Mouse (Mus musculus) liver, embryonic 11.5 days (tissue): ENCODE measurements around the gene 1700030J22Rik. TPM values are rescaled to one million over a fixed set of nuclear protein-coding genes. Genes with fewer than 3 reads are reported as not detected.

ENCODE experiments used
- ATAC-seq: fragments of 200-750 bp; cut with Nextera tagmentation; replicated peaks from 2 replicates; pipeline ENCODE4 v1.8.0; 2017; ENCODE audit warnings: moderate number of reproducible peaks, mild to moderate bottlenecking, moderate TSS enrichment, moderate library complexity; ENCODE audit not compliant: low FRiP score
- DNase-seq: peaks from one replicate; pipeline ENCODE4 v3.0.0-alpha.2; 2017; ENCODE audit warnings: low spot score
- H3K27ac ChIP-seq: fragments of 300-500 bp; sonication (generic); 2 replicates; pipeline ENCODE4 v1.5.1; 2014; ENCODE audit warnings: mild to moderate bottlenecking, low read depth, low read length, control low read depth
- H3K27me3 ChIP-seq: fragments of 300-500 bp; sonication (generic); replicated peaks from 2 replicates; pipeline ENCODE4 v1.6.1; 2014; ENCODE audit warnings: low read length, mixed read lengths; ENCODE audit not compliant: control insufficient read depth, insufficient read depth
- H3K36me3 ChIP-seq: fragments of 300-500 bp; sonication (generic); 2 replicates; pipeline ENCODE4 v1.6.1; 2014; ENCODE audit warnings: mild to moderate bottlenecking, low read length, moderate library complexity, mixed read lengths; ENCODE audit not compliant: control insufficient read depth, insufficient read depth
- H3K4me1 ChIP-seq: fragments of 300-500 bp; sonication (generic); replicated peaks from 2 replicates; pipeline ENCODE4 v1.6.1; 2014; ENCODE audit warnings: low read length, mixed read lengths; ENCODE audit not compliant: control insufficient read depth, insufficient read depth
- H3K4me2 ChIP-seq: fragments of 300-500 bp; sonication (generic); 2 replicates; pipeline ENCODE4 v1.6.1; 2014; ENCODE audit warnings: mild to moderate bottlenecking, control low read depth, moderate library complexity
- H3K4me3 ChIP-seq: fragments of 300-500 bp; sonication (generic); 2 replicates; pipeline ENCODE4 v1.5.1; 2014; ENCODE audit warnings: low read depth, low read length, control low read depth
- H3K9ac ChIP-seq: fragments of 300-500 bp; sonication (generic); 2 replicates; pipeline ENCODE4 v1.6.1; 2014; ENCODE audit warnings: low read depth, low read length, control low read depth
- H3K9me3 ChIP-seq: fragments of 300-500 bp; sonication (generic); 2 replicates; pipeline ENCODE4 v1.6.1; 2016; ENCODE audit warnings: low read length, inconsistent platforms, mixed read lengths; ENCODE audit not compliant: control insufficient read depth
- WGBS: fragments of 180-500 bp; shearing (Covaris S2); extraction: QIAGEN DNeasy Blood & Tissue Kit; methylation state at CpG from one replicate; pipeline ENCODE4 v1.1.7; 2014; 5-methylcytosine and 5-hydroxymethylcytosine counted together
- polyA plus RNA-seq: library from polyadenylated mRNA; unstranded; fragments of >200 nt; fragmentation: Nextera tagmentation; extraction: Ambion mirVana; gene quantifications from 2 replicates; pipeline ENCODE4 v1.2.1, GENCODE M21; 2014

Gene 1700030J22Rik
- polyA plus RNA-seq, 1 experiment from 2014 or later: 0.63 TPM

DNA sequence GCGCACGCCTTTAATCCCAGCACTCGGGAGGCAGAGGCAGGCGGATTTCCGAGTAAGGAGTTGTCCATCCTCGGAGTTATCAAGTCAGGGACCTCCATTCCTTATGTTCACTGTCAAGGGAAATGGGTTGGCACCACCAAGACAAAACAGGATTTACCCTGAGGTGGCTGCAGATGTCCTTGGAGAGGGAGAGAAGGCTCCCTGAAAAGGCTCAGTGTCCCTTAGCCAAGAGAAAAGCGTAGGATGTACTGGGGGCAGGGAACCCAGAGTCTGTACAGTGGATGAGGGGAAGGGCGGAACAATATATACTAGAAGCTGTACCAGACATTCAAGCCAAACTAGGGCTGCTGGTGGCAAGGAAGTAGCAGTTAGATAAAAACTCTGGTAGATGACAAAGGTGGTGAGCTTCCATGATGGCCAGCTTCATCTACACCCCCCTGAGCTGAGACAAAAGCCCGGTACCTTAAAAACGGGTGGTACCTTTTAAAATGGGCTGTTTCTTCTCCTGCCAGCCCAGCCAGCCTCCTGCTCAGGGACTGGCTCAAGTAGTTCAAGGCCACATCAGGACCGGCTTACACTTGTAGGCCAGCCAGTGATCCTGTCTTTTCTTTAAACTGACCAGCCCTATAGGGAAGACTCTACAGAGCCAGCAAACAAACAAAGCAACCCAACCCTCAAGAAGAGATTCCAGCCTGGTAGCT, 15.4 kb upstream of the 1700030J22Rik start:
- DNase-seq: no peak
- Histone ChIP-seq H3K27ac (0 out of 2 replicates have a peak overlapping the region, but pooled peaks have one; percentile 46), H3K36me3 (0 out of 2 replicates have a peak, but pooled peaks cover under 1% of the 10 kb centered on the region), H3K9ac (0 out of 2 replicates have a peak overlapping the region, but pooled peaks have one; percentile 13), H3K9me3 (no peaks in the 10 kb centered on the region), H3K4me2 (peak overlapping the region; percentile 95), H3K4me1 (peaks cover 8% of the 10 kb centered on the region), H3K4me3 (peak overlapping the region; percentile 67), H3K27me3 (no peaks in the 10 kb centered on the region)
- ATAC-seq: no peak
- WGBS: 58% methylated on average over 11 of the region's 11 CpGs

DNA sequence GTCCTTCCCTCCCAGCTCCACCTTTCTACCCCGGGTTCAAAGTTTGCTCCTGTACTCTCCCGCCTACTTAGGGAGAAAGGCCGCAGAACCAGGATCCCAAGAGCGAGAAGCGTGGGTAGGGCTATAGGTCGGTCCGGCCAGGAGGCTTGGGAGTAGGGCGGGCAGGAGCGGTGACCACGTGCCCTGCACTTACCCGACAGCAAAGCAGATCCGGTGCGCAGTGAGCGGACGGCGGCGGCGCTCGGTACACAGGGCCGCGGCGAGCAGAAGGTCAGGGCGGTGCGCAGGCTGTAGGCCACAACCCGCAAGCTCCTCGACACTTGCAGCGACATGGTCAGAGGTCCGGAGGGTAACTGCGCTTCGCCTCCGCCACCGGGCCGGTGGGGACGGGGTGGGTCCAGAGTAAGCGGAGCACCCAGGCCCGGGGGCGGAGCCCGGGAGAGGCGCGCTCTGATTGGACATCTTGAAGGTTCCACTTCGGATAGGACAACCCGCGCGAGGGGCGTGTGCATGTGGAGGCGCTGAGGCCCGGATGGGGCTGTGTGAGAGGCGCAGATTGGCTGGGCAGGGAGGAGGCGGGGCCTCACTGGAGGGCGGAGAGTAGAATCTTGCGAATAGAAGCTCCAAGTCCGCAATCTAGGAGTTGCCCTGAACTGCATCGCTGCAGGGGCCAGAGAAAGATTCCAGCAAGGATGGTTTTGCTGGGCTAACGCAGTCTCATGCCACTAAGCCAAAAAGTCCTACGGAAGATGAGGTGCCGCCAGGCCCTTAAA, 14.5 kb upstream of the 1700030J22Rik start, which contains the start of gene Gcsh:
Gene Gcsh (minus strand): TSS at position 443 of the 773 bp plus-strand sequence.
- under 1% methylated on average over 56 of the region's 56 CpGs for WGBS
- Histone ChIP-seq H3K4me3 (peak within 1 kb of the TSS; percentile 67), H3K4me1 (peaks cover 8% of the 10 kb centered on the region), H3K4me2 (peak within 1 kb of the TSS; percentile 95), H3K9me3 (no peaks in the 10 kb centered on the region), H3K36me3 (0 out of 2 replicates have a peak, but pooled peaks cover 2% of the 10 kb centered on the region), H3K9ac (peak within 1 kb of the TSS; percentile 68), H3K27me3 (no peaks in the 10 kb centered on the region), H3K27ac (peak within 1 kb of the TSS; percentile 46)
- ATAC-seq (peak; percentile 100), DNase-seq (peak; percentile 99)

DNA sequence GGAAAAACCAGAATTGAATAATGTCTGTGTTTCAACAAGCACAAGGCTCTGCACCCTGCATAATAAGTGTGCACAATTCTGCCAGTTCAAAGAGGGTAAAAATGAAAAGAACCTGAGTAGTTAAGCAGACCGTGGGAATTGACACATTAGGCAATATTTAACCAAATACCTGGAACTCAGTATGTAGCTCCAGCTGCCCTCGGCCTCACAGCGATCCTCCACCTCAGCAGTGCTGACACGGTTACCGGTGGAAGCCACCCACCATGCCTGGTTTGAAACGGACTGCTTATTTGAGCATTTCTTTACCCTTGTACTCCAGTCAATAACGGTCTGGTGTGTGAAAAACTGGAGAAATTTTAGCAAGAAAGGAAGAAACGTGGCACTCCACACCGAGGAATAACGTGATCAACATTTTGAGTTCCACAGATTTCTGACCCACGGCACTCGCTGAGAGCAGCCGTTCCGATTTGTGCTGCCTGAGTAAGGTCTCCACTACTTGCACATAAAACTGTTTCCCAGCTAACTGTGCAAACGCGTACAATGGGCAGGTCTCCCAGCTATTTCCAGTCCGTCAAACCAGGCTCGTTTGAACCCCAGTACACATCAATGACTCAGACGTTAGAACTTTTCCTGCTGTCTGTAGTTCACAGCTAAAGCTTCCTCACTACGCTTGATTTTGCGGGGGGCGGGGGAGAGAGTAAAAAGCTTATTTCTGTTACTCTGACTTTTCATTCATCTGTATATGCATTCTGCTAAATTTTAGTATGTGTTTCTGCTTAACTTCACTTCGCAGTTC, 13.6 kb upstream of the 1700030J22Rik start:
- H3K4me2 ChIP-seq: peak overlapping the region; percentile 95
- H3K27ac ChIP-seq: peak overlapping the region; percentile 36
- ATAC-seq: no peak
- DNase-seq: peak; percentile 36
- H3K9me3 ChIP-seq: no peaks in the 10 kb centered on the region
- peak overlapping the region; percentile 68 for H3K9ac ChIP-seq
- H3K4me1 ChIP-seq: peaks cover 8% of the 10 kb centered on the region
- peak overlapping the region; percentile 67 for H3K4me3 ChIP-seq
- no peaks in the 10 kb centered on the region for H3K27me3 ChIP-seq
- 0 out of 2 replicates have a peak, but pooled peaks cover 2% of the 10 kb centered on the region for H3K36me3 ChIP-seq
- WGBS: 10% methylated on average over 23 of the region's 23 CpGs

DNA sequence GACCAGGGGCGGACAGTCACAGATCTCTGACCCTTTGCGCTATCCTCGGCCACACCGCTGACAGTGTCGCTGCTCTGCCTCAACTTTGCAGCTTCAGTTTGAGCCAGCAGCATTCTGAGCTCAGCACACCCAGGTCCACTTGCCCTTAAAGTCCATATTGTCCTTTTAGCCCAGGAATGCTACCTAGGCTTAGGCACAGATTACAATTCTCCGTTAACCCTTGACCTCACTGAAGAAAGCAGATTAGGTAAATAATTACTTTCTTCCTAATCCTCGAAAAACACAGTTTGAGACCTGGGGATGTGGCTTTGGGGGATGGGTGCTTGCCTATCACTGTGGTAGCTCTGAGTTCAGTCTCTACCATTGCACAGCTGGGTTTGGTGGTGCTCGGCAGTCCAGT, 12.5 kb upstream of the 1700030J22Rik start:
- Histone ChIP-seq H3K27ac (no peak overlapping the region), H3K9me3 (no peaks in the 10 kb centered on the region)
- ATAC-seq: no peak

DNA sequence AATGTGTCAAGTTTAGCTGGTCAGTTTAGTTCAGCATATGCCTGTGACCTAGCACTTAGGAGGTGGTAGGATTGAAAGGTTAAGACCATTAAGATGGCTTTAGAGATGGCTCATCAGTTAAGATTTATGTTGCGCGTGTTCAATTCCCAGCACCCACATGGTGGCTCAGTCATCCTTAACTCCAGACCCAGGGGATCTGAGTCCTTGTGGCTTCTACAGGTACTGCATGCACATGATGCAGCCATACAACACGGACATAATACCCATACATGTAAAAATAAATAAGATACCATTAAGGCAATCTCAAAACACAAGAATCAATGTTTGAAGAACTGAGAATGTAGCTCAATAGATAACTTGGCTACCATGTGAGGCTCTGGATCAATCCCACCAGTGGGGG, 11.1 kb upstream of the 1700030J22Rik start:
- H3K4me2 ChIP-seq: no peak overlapping the region
- H3K9me3 ChIP-seq: no peaks in the 10 kb centered on the region
- ATAC-seq: no peak
- no peak overlapping the region for H3K27ac ChIP-seq
- H3K4me3 ChIP-seq: no peak overlapping the region
- peaks cover 8% of the 10 kb centered on the region for H3K4me1 ChIP-seq
- 97% methylated on average over 3 of the region's 3 CpGs for WGBS
- no peak for DNase-seq
- H3K36me3 ChIP-seq: peaks cover 14% of the 10 kb centered on the region; the same call in 1 of the 2 replicates
- no peak overlapping the region for H3K9ac ChIP-seq
- no peaks in the 10 kb centered on the region for H3K27me3 ChIP-seq

More for the DNA sequence above, 12.5 kb upstream of the 1700030J22Rik start:
- H3K9ac ChIP-seq: no peak overlapping the region
- peaks cover 8% of the 10 kb centered on the region for H3K4me1 ChIP-seq
- peaks cover 7% of the 10 kb centered on the region; the same call in 1 of the 2 replicates for H3K36me3 ChIP-seq
- DNase-seq: no peak
- no peaks in the 10 kb centered on the region for H3K27me3 ChIP-seq
- 88% methylated on average over 8 of the region's 8 CpGs for WGBS
- peak overlapping the region; percentile 95 for H3K4me2 ChIP-seq
- no peak overlapping the region for H3K4me3 ChIP-seq

DNA sequence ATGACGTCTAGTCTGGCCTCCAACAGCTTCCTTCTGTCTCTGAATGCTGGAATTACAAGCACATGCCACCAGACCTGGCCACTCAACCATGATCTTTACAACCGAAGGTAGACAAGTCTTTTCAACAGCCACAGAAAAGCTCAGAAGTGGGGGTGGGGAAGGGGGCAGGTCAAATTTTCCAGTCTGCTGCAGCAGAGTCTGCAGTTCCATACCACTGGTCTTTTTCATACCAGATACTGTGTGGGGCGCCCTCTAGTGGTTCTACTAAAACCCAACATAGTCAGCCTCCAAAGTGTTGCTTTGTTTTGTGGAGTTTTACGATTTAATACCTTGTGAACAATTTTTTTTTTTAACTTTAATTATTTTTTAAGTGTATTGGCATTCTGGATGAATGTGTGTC, 1.4 kb upstream of the 1700030J22Rik start:
- 30% methylated on average over 4 of the region's 4 CpGs for WGBS
- Histone ChIP-seq H3K4me1 (peaks cover 6% of the 10 kb centered on the region; the same call in 1 of the 2 replicates), H3K9me3 (no peaks in the 10 kb centered on the region), H3K27ac (no peak overlapping the region), H3K27me3 (no peaks in the 10 kb centered on the region), H3K4me3 (no peak overlapping the region), H3K36me3 (peaks cover 7% of the 10 kb centered on the region; the same call in 1 of the 2 replicates), H3K9ac (no peak overlapping the region), H3K4me2 (peak overlapping the region; percentile 16; the same call in 1 of the 2 replicates)
- ATAC-seq: no peak
- DNase-seq: peak; percentile 65

DNA sequence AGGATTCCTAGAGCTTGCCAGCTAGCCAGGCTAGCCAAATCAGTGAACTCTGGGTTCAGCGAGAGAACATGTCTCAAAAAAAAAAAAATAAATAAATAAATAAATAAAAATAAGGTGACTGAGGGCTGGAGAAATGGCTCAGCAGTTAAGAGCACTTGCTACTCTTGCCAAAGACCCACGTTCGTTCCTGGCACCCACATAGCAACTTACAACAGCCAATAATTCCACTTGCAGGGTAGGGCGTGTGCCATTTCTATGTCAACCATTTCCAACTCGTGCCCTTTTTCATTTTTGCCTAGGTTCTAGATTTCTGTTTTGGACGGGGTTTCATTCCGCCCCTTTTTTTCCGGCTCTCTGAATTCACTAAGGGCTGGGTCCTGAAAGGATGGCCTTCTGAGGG, 707 bp downstream of the 1700030J22Rik start:
- WGBS: 34% methylated on average over 8 of the region's 8 CpGs
- Histone ChIP-seq H3K9ac (peak overlapping the region; percentile 64), H3K4me1 (peaks cover 6% of the 10 kb centered on the region; the same call in 1 of the 2 replicates), H3K36me3 (peaks cover 3% of the 10 kb centered on the region; the same call in 1 of the 2 replicates), H3K27ac (peak overlapping the region; percentile 25; the same call in 1 of the 2 replicates), H3K4me3 (peak overlapping the region; percentile 87), H3K27me3 (no peaks in the 10 kb centered on the region), H3K9me3 (no peaks in the 10 kb centered on the region), H3K4me2 (peak overlapping the region; percentile 90)
- DNase-seq (no peak), ATAC-seq (no peak)

DNA sequence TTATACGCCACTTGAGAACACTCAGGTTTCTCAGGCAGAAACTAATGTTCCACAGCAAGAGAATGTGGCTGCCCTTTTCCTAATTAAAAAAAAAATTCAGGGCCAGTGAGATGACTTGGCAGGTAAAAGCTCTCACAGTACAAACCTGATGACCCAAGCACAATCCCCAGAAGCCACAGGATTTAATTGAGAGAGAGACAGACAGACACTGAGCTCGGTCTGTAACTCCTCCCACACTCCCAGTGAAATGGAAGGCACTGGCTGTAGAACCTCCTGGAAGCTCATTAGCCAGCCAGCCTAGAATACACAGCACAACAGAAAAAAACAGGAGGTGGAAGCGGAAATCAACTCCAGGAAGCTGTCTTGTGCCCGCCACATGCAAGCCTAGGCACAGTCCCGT, 3.2 kb downstream of the 1700030J22Rik start:
- peaks cover 6% of the 10 kb centered on the region; the same call in 1 of the 2 replicates for H3K4me1 ChIP-seq
- ATAC-seq: no peak
- 0 out of 2 replicates have a peak overlapping the region, but pooled peaks have one; percentile 9 for H3K4me2 ChIP-seq
- no peak overlapping the region for H3K4me3 ChIP-seq
- DNase-seq: no peak
- H3K27ac ChIP-seq: no peak overlapping the region
- no peaks in the 10 kb centered on the region for H3K36me3 ChIP-seq
- WGBS: 69% methylated on average over 5 of the region's 5 CpGs
- H3K9ac ChIP-seq: no peak overlapping the region
- H3K9me3 ChIP-seq: no peaks in the 10 kb centered on the region
- H3K27me3 ChIP-seq: no peaks in the 10 kb centered on the region
